Mouse (Mus musculus): ENCODE data around the gene Trpv2.
"Not testable (repeated sequence)": the region's sequence is repeated elsewhere in the genome, so short reads cannot be mapped to it uniquely, and the experiment has no call there.

Gene Trpv2

DNA sequence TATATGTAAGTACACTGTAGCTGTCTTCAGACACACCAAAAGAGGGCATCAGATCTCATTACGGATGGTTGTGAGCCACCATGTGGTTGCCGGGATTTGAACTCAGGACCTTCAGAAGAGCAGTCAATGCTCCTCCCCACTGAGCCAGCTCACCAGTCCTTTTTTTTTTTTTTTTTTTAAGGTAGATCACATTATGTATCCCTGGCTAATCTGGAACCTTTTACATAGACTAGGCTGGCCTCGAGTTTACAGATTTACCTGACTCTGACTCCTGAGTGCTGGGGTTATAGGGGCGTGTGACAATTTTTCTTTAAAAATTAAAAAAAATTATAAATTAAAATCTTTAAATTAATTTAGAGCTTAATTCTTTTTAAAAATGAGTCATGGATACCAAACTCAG lies 75.5 kb downstream of the Trpv2 start:
- not testable (repeated sequence) for DNase-seq
